Mouse (Mus musculus): ENCODE data around the gene Zfp637. TPM values are rescaled to one million over a fixed set of nuclear protein-coding genes. Genes with fewer than 3 reads are reported as not detected.

The Zfp637 gene
- 54.4 and 58.9 TPM in 2 replicates for polyA plus RNA-seq (2016; fragmentation: Nextera tagmentation; extraction: Ambion mirVana)

- whole genome bisulfite sequencing: under 1% methylated on average over 66 of the region's 66 CpGs
Observed at GRCm38 (mm10) chr6:117840686-117841510, at the start of gene Zfp637. Zfp637 (plus strand) TSS chr6:117841180.

GRCm38 (mm10) chr6:117795251-117795650 is 45.7 kb upstream of the Zfp637 start:
- Histone ChIP-seq H3K4me3 (no peak overlapping the region), H3K27ac (ENCODE audit: poor library complexity, severe bottlenecking) (no peak overlapping the region), H3K9ac (no peak overlapping the region), H3K9me3 (replicated peaks) (0 out of 2 replicates have a peak, but pooled peaks cover 3% of the 10 kb centered on the region), H3K4me2 (no peak overlapping the region), H3K4me1 (replicated peaks) (no peaks in the 10 kb centered on the region), H3K36me3 (no peaks in the 10 kb centered on the region), H3K27me3 (replicated peaks) (0 out of 2 replicates have a peak, but pooled peaks cover 4% of the 10 kb centered on the region)
- 87% methylated on average over 3 of the region's 3 CpGs for WGBS
- ATAC-seq (ENCODE audit: insufficient number of reproducible peaks, low FRiP score): no peak

More at GRCm38 (mm10) chr6:117840686-117841510, at the start of gene Zfp637:
- Histone ChIP-seq H3K4me1 (replicated peaks) (peaks cover 4% of the 10 kb centered on the region; the same call in 1 of the 2 replicates), H3K9me3 (replicated peaks) (no peaks in the 10 kb centered on the region), H3K27ac (ENCODE audit: poor library complexity, severe bottlenecking) (peak within 1 kb of the TSS; percentile 94), H3K4me3 (peak within 1 kb of the TSS; percentile 98), H3K36me3 (peaks cover 27% of the 10 kb centered on the region), H3K27me3 (replicated peaks) (0 out of 2 replicates have a peak, but pooled peaks cover 2% of the 10 kb centered on the region), H3K9ac (peak within 1 kb of the TSS; percentile 99), H3K4me2 (peak within 1 kb of the TSS; percentile 78)
- ATAC-seq (ENCODE audit: insufficient number of reproducible peaks, low FRiP score): peak; percentile 95

- no peak overlapping the region for H3K4me2 ChIP-seq
- WGBS: 86% methylated on average over 7 of the region's 7 CpGs
- H3K27ac ChIP-seq (ENCODE audit: poor library complexity, severe bottlenecking): no peak overlapping the region
- no peaks in the 10 kb centered on the region for H3K36me3 ChIP-seq
- no peak overlapping the region for H3K4me3 ChIP-seq
- H3K4me1 ChIP-seq (replicated peaks): no peaks in the 10 kb centered on the region
- no peak overlapping the region for H3K9ac ChIP-seq
- no peaks in the 10 kb centered on the region for H3K27me3 ChIP-seq (replicated peaks)
- no peak for ATAC-seq (ENCODE audit: insufficient number of reproducible peaks, low FRiP score)
- 0 out of 2 replicates have a peak, but pooled peaks cover under 1% of the 10 kb centered on the region for H3K9me3 ChIP-seq (replicated peaks)
Observed at GRCm38 (mm10) chr6:117800824-117801223, 40.2 kb upstream of the Zfp637 start.

GRCm38 (mm10) chr6:117801801-117802200 is 39.2 kb upstream of the Zfp637 start:
- 57% methylated on average over 6 of the region's 6 CpGs for WGBS
- no peak for ATAC-seq (ENCODE audit: insufficient number of reproducible peaks, low FRiP score)

GRCm38 (mm10) chr6:117807756-117808155 is 33.2 kb upstream of the Zfp637 start:
- Histone ChIP-seq H3K27ac (ENCODE audit: poor library complexity, severe bottlenecking) (0 out of 2 replicates have a peak overlapping the region, but pooled peaks have one; percentile 15), H3K4me1 (replicated peaks) (peaks cover 3% of the 10 kb centered on the region; the same call in 1 of the 2 replicates), H3K27me3 (replicated peaks) (no peaks in the 10 kb centered on the region), H3K4me3 (no peak overlapping the region), H3K9me3 (replicated peaks) (no peaks in the 10 kb centered on the region), H3K36me3 (no peaks in the 10 kb centered on the region), H3K4me2 (no peak overlapping the region), H3K9ac (no peak overlapping the region)
- WGBS: 68% methylated on average over 1 of the region's 1 CpGs
- ATAC-seq (ENCODE audit: insufficient number of reproducible peaks, low FRiP score): no peak

More at GRCm38 (mm10) chr6:117801801-117802200, 39.2 kb upstream of the Zfp637 start:
- H3K9ac ChIP-seq: no peak overlapping the region
- H3K9me3 ChIP-seq (replicated peaks): no peaks in the 10 kb centered on the region
- no peak overlapping the region for H3K4me2 ChIP-seq
- H3K27ac ChIP-seq (ENCODE audit: poor library complexity, severe bottlenecking): no peak overlapping the region
- no peaks in the 10 kb centered on the region for H3K36me3 ChIP-seq
- no peaks in the 10 kb centered on the region for H3K4me1 ChIP-seq (replicated peaks)
- H3K4me3 ChIP-seq: no peak overlapping the region
- no peaks in the 10 kb centered on the region for H3K27me3 ChIP-seq (replicated peaks)

- Histone ChIP-seq H3K36me3 (no peaks in the 10 kb centered on the region), H3K27ac (ENCODE audit: poor library complexity, severe bottlenecking) (no peak overlapping the region), H3K4me3 (no peak overlapping the region), H3K9me3 (replicated peaks) (no peaks in the 10 kb centered on the region), H3K27me3 (replicated peaks) (no peaks in the 10 kb centered on the region), H3K9ac (no peak overlapping the region), H3K4me2 (no peak overlapping the region), H3K4me1 (replicated peaks) (peaks cover 3% of the 10 kb centered on the region; the same call in 1 of the 2 replicates)
- no peak for ATAC-seq (ENCODE audit: insufficient number of reproducible peaks, low FRiP score)
- WGBS: 85% methylated on average over 6 of the region's 6 CpGs
Observed at GRCm38 (mm10) chr6:117809816-117810215, 31.2 kb upstream of the Zfp637 start.

GRCm38 (mm10) chr6:117810717-117811116 is 30.3 kb upstream of the Zfp637 start:
- H3K4me2 ChIP-seq: no peak overlapping the region
- no peak overlapping the region for H3K9ac ChIP-seq
- H3K9me3 ChIP-seq (replicated peaks): no peaks in the 10 kb centered on the region
- WGBS: 78% methylated on average over 4 of the region's 4 CpGs
- no peak for ATAC-seq (ENCODE audit: insufficient number of reproducible peaks, low FRiP score)
- H3K27me3 ChIP-seq (replicated peaks): no peaks in the 10 kb centered on the region
- no peaks in the 10 kb centered on the region for H3K36me3 ChIP-seq
- H3K27ac ChIP-seq (ENCODE audit: poor library complexity, severe bottlenecking): no peak overlapping the region
- peaks cover 3% of the 10 kb centered on the region; the same call in 1 of the 2 replicates for H3K4me1 ChIP-seq (replicated peaks)
- no peak overlapping the region for H3K4me3 ChIP-seq

GRCm38 (mm10) chr6:117811256-117811655 is 29.7 kb upstream of the Zfp637 start:
- no peak overlapping the region for H3K27ac ChIP-seq (ENCODE audit: poor library complexity, severe bottlenecking)
- H3K4me3 ChIP-seq: no peak overlapping the region
- no peaks in the 10 kb centered on the region for H3K36me3 ChIP-seq
- H3K9ac ChIP-seq: no peak overlapping the region
- H3K4me2 ChIP-seq: no peak overlapping the region
- no peaks in the 10 kb centered on the region for H3K9me3 ChIP-seq (replicated peaks)
- WGBS: 81% methylated on average over 5 of the region's 5 CpGs
- no peak for ATAC-seq (ENCODE audit: insufficient number of reproducible peaks, low FRiP score)
- H3K27me3 ChIP-seq (replicated peaks): no peaks in the 10 kb centered on the region
- H3K4me1 ChIP-seq (replicated peaks): peaks cover 3% of the 10 kb centered on the region; the same call in 1 of the 2 replicates

GRCm38 (mm10) chr6:117814681-117815080 is 26.3 kb upstream of the Zfp637 start:
- H3K4me1 ChIP-seq (replicated peaks): no peaks in the 10 kb centered on the region
- H3K4me3 ChIP-seq: no peak overlapping the region
- ATAC-seq (ENCODE audit: insufficient number of reproducible peaks, low FRiP score): no peak
- no peaks in the 10 kb centered on the region for H3K27me3 ChIP-seq (replicated peaks)
- H3K9ac ChIP-seq: no peak overlapping the region
- no peak overlapping the region for H3K27ac ChIP-seq (ENCODE audit: poor library complexity, severe bottlenecking)
- H3K9me3 ChIP-seq (replicated peaks): no peaks in the 10 kb centered on the region
- no peaks in the 10 kb centered on the region for H3K36me3 ChIP-seq
- no peak overlapping the region for H3K4me2 ChIP-seq

- Histone ChIP-seq H3K9me3 (replicated peaks) (no peaks in the 10 kb centered on the region), H3K27me3 (replicated peaks) (no peaks in the 10 kb centered on the region), H3K4me3 (no peak overlapping the region), H3K4me1 (replicated peaks) (no peaks in the 10 kb centered on the region), H3K36me3 (no peaks in the 10 kb centered on the region), H3K27ac (ENCODE audit: poor library complexity, severe bottlenecking) (no peak overlapping the region), H3K4me2 (no peak overlapping the region), H3K9ac (no peak overlapping the region)
- WGBS: 67% methylated on average over 4 of the region's 5 CpGs
- no peak for ATAC-seq (ENCODE audit: insufficient number of reproducible peaks, low FRiP score)
Observed at GRCm38 (mm10) chr6:117817108-117817541, 23.9 kb upstream of the Zfp637 start.

- no peaks in the 10 kb centered on the region for H3K9me3 ChIP-seq (replicated peaks)
- no peak overlapping the region for H3K4me3 ChIP-seq
- no peak overlapping the region for H3K9ac ChIP-seq
- H3K27ac ChIP-seq (ENCODE audit: poor library complexity, severe bottlenecking): no peak overlapping the region
- H3K4me2 ChIP-seq: no peak overlapping the region
- ATAC-seq (ENCODE audit: insufficient number of reproducible peaks, low FRiP score): no peak
- peaks cover 12% of the 10 kb centered on the region for H3K27me3 ChIP-seq (replicated peaks)
- H3K4me1 ChIP-seq (replicated peaks): no peaks in the 10 kb centered on the region
- H3K36me3 ChIP-seq: no peaks in the 10 kb centered on the region
- 83% methylated on average over 14 of the region's 14 CpGs for WGBS
Observed at GRCm38 (mm10) chr6:117820327-117820726, 20.7 kb upstream of the Zfp637 start.
